Mouse (Mus musculus): ENCODE results near the gene Vmn1r188. TPM values are rescaled to one million over a fixed set of nuclear protein-coding genes. Genes with fewer than 3 reads are reported as not detected.
"Not testable (repeated sequence)": the region's sequence is repeated elsewhere in the genome, so short reads cannot be mapped to it uniquely, and the experiment has no call there.

Vmn1r188 gene
- polyA plus RNA-seq, 1 experiment from 2014 or later = not detected

DNA sequence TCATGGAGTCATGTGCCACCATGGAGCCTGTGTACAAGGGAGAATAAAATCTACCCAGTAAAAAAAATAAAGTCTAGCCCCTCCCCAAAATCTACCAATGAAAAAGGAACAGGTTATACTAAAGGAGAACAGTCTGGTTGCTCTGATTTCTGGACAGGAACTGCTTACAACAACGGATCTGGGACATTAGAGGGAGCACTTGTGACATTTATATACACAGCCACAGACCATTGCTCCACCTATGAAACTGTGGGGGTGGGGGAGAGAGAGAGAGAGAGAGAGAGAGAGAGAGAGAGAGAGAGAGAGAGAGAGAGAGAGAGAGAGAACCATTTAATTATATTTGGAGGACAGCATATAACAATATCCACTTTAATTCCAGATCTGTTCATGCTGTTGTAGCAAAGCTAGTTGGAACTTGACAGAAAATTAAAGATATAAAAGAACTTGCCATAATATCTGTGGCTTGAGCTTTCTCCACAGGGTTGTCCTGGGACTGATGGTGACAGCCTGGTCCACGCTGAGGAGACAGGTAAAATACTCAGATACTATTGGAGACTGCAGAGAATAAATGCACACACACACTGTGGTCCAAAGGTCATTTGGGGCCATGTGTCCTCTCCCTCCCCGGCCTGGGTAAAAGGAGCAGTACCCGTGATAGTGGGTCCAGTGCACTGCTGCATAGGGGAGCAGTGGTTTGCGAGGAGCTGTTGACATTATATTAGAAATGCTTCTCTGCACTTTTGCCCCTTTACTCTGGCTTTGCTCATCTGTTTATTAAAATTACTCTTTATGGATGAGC, 52.5 kb downstream of the Vmn1r188 start:
- H3K9me3 ChIP-seq (ENCODE audit: control insufficient read depth, low read length); H3K27me3 ChIP-seq (replicated peaks; ENCODE audit: control insufficient read depth, insufficient read depth, low read length); H3K36me3 ChIP-seq (ENCODE audit: control insufficient read depth, insufficient read depth, low read length); H3K4me3 ChIP-seq (ENCODE audit: low read length); H3K4me2 ChIP-seq (ENCODE audit: low read length); H3K27ac ChIP-seq (ENCODE audit: low read depth, low read length); H3K9ac ChIP-seq (ENCODE audit: low read depth, low read length); ATAC-seq; H3K4me1 ChIP-seq (ENCODE audit: control insufficient read depth, insufficient read depth, low read depth, low read length): not testable (repeated sequence)
- WGBS = 83% methylated on average over 5 of the region's 5 CpGs

Small RNA genes within 50 kb of the gene (microRNA-seq; reads per million reads assigned to microRNA genes)
- not detected for gene Gm26300
- gene Gm44390 = not detected
- gene Gm44486 = not detected

Other genes with a start within 250 kb of the Vmn1r188 start
- gene Zfp184, start 139.3 kb upstream of the Vmn1r188 start, polyA plus RNA-seq (2015; fragmentation: Nextera tagmentation; extraction: Ambion mirVana) = 10.6 and 12.4 TPM in 2 replicates
- not detected in 2 replicates for gene Pom121l2, start 103.2 kb upstream of the Vmn1r188 start, polyA plus RNA-seq (2015; fragmentation: Nextera tagmentation; extraction: Ambion mirVana)
- gene Prss16, start 74.7 kb upstream of the Vmn1r188 start, polyA plus RNA-seq (2015; fragmentation: Nextera tagmentation; extraction: Ambion mirVana) = not detected in 2 replicates
- gene Hist1h2ah, start 48.9 kb upstream of the Vmn1r188 start, polyA plus RNA-seq (2015; fragmentation: Nextera tagmentation; extraction: Ambion mirVana) = not detected in 2 replicates
- 0.70 and 0.87 TPM in 2 replicates for gene Hist1h2bk, start 48.6 kb upstream of the Vmn1r188 start, polyA plus RNA-seq (2015; fragmentation: Nextera tagmentation; extraction: Ambion mirVana)
- gene Hist1h4i, start 43.1 kb upstream of the Vmn1r188 start, polyA plus RNA-seq (2015; fragmentation: Nextera tagmentation; extraction: Ambion mirVana) = 6.5 and 6.7 TPM in 2 replicates
- 3.0 and 5.8 TPM in 2 replicates for gene Hist1h2ag, start 41.5 kb upstream of the Vmn1r188 start, polyA plus RNA-seq (2015; fragmentation: Nextera tagmentation; extraction: Ambion mirVana)
- gene Hist1h2bj, start 41.2 kb upstream of the Vmn1r188 start, polyA plus RNA-seq (2015; fragmentation: Nextera tagmentation; extraction: Ambion mirVana) = 2.2 and 2.5 TPM in 2 replicates
- not detected in 2 replicates for gene Vmn1r189, start 21.4 kb downstream of the Vmn1r188 start, polyA plus RNA-seq (2015; fragmentation: Nextera tagmentation; extraction: Ambion mirVana)
- gene Vmn1r191, start 99.5 kb downstream of the Vmn1r188 start, polyA plus RNA-seq (2015; fragmentation: Nextera tagmentation; extraction: Ambion mirVana) = not detected in 2 replicates
- gene Vmn1r192, start 106.7 kb downstream of the Vmn1r188 start, polyA plus RNA-seq (2015; fragmentation: Nextera tagmentation; extraction: Ambion mirVana) = not detected in 2 replicates
- gene Vmn1r193, start 138.7 kb downstream of the Vmn1r188 start, polyA plus RNA-seq (2015; fragmentation: Nextera tagmentation; extraction: Ambion mirVana) = not detected in 2 replicates
- gene Vmn1r194, start 159.8 kb downstream of the Vmn1r188 start, polyA plus RNA-seq (2015; fragmentation: Nextera tagmentation; extraction: Ambion mirVana) = not detected in 2 replicates
- gene Vmn1r195, start 186.1 kb downstream of the Vmn1r188 start, polyA plus RNA-seq (2015; fragmentation: Nextera tagmentation; extraction: Ambion mirVana) = not detected in 2 replicates
- not detected in 2 replicates for gene Vmn1r196, start 205.5 kb downstream of the Vmn1r188 start, polyA plus RNA-seq (2015; fragmentation: Nextera tagmentation; extraction: Ambion mirVana)
- gene Vmn1r197, start 240.1 kb downstream of the Vmn1r188 start, polyA plus RNA-seq (2015; fragmentation: Nextera tagmentation; extraction: Ambion mirVana) = not detected in 2 replicates